Mouse (Mus musculus): Measurements from ENCODE around the gene Spi1. TPM values are rescaled to one million over a fixed set of nuclear protein-coding genes. Genes with fewer than 3 reads are reported as not detected.

The Spi1 gene
- total RNA-seq, 2 experiments from 2014 or later: 3.6 to 3.8 TPM

DNA sequence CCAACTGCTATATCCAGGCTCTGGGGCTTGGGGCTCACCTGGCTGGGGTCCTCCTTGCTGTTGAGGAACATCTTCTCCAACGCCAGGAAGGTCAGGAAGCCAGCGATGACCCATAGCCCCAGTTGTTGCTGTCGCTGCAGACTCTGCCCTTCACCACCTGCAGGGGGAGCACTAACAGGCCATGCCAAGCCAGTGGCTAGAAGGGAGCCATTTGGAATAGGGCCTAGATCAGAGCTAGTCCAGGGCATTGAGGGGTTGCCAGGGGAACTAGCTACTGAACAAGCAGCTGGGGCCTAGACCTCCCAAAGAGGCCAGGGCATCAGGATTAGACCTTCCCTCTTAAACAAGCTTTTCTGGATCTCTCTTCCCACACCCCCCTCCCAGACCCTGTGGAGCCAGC is 16.6 kb upstream of the Spi1 start:
- peak in 1 of 2 experiments; percentile 45 for DNase-seq (ENCODE audit: extremely low spot score in 1 of 2, low spot score in 1 of 2)

DNA sequence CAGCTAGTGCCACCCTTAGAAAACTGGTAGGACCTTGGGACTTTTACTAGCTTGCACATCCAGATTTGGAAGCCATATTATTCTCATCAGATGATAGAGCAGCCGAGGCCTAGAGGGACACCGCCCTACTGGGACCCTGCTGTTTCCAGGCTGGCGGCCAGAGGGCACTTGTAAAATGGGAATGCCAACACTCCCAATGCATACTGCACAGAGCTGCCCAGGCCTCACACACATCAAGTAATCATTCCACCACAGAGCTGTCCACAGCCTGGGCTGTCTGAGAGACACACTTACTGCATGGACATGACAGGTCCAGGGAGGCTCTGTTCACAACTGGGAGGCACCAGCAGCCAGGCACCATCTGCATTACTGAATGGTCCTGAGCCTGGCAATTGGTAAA is 15.7 kb upstream of the Spi1 start:
- no peak for DNase-seq (ENCODE audit: extremely low spot score in 1 of 2, low spot score in 1 of 2)

DNA sequence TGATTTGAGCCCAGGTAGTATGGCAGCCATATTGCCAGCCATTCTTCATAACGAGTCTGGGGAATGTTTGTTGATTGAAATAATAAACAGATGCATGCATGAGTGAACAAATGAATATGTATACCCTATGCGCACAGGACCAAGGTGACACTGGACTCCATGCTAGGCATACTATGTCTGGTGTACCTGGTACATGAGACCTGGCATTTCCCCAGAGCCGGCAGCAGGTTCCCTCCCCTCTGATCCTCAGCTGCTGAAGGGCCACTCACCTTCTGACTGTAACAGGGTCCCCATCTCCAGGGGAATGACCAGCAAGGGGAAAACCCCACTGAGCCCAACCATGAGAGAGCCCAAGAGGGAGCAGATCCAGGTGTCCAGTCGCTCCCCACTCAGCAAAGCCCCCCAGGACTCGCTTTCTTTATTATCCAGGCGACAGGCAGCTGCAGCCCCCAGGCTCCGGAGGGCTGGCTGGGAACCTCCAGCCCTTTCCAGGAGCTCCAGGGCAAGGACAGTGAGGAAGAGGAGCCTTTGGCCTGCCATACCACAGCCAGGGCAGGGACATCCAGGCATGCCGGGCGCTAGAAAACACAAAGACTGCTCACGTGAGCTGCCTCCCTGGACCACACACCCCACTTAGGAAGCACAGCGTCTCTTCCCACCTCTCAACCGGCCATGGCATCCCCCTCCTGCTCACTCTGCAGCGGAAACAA is 13.9 kb upstream of the Spi1 start:
- no peak for DNase-seq (ENCODE audit: extremely low spot score in 1 of 2, low spot score in 1 of 2)

DNA sequence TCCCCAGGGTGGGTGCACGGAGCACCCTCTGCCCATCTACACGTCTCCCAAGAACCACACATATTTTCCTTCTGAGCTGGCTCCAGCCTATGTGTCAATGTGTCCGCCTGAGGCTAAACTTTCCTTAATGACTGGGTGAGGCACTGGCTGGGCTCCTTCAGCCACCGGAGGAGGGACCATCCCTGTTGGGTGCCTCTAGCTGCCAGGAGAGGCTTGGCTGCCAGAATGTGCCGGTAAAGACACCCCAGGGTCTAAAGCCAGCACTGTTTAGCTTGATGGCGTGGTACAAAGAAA is 13.4 kb upstream of the Spi1 start:
- no peak for DNase-seq (ENCODE audit: extremely low spot score in 1 of 2, low spot score in 1 of 2)

DNA sequence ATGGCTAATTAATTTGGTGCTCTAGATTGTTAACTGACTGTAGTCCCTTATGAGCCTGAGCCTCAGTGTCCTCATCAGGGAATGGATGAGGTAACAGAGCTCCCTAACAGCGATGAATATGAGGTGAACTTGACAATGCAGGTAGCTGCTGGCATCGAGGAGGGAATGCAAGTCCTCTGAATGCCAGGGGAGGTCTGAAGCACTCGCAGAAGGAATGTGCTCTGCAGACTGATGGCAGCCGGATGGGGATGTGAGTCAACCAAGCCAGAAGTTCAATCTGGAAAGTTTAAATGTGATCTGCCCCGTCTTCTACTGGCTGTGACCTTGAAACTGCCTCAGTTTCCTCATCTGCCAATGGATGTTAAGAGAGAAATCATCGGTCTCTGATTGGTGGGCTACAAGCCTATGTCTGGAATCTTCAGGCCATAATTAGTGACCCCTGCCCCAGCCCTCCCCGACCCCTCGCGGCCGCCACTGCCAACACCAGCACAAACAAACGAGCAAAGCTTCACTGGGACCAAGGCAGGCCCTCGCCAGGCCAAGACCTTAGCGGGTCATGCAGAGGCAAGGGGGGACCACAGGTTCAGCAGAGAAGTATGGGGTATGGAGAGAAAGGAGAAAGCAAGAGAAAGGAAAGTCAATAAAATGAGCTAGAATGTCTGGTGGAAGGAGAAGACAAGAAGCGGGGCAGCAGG is 12.7 kb upstream of the Spi1 start:
- no peak for DNase-seq (ENCODE audit: extremely low spot score in 1 of 2, low spot score in 1 of 2)

DNA sequence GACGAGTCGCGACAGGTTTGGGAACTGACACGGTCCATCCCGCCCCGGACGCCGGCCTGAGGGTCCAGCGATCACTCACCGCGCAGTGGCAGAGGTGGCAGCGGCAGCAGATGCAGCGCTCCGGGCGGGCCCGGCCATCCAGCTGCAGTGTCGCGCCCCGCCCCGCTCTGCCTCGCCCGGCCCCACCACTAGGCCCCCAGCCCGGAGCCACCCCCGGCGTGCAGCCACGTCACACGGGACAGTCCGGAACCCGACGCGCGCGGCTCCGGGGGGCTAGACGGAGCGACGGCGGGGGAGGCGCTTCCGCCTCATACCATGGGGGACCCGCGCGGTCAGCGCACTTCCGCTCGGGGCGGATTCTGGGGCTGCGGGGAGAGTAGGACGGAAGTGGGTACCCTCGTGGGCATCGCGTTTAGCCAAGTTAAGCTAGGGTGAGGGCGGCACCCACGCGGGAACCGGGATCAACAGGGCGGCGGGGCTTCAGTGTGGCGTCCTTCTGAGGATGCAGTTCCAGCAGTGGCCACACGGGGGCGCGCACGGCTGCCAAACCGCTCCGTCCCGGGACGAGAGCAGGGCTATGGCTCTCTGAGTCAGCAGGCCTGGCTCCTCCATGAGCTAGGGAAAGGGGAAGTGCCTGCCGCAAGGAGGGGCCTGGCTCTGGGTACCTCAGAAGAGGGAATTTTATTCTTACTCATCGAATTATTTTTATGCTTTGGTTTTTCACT is 12.0 kb upstream of the Spi1 start, which contains the start of gene Slc39a13:
Gene Slc39a13 (minus strand): TSS at position 342 of the 725 bp plus-strand sequence.
- DNase-seq (ENCODE audit: extremely low spot score in 1 of 2, low spot score in 1 of 2): peak; percentile 97 to 98

DNA sequence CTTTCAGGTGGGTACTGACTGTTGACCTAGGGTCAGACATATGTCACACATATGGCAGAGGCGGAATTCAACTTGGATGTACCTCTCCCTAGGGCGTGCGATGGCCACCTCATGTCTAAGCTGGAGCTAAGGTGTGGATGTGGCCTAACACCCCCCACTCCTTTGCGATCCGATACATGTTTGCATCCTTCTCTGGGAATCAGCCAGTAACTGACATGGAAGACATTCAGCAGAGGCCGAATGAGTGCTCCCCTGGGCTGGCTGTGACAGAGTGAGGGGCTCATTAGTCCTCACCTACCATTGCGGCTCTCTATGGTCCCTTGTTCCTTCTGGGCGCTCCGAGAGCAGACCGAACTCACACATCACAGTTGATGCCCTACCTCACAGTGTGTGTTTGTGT is 11.1 kb upstream of the Spi1 start:
- DNase-seq (ENCODE audit: extremely low spot score in 1 of 2, low spot score in 1 of 2): no peak

DNA sequence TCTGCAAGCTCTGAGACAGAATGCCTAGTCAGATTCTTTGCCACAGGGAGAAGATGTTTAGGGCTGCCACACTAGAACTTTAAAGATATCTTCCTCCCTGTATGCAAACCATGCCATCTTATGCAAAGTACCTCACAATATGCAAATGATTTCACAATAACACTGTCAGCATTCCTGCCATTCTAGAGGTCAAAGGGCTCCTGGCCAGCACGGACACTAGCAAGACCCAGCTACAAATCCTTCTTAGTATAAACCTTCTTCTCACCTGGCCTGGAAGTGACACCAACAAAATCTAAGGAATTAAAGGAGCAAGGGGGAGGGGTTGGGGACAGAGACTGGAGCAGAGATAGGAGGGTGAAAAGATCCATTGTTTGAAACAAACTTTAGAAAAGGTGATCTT is 10.1 kb upstream of the Spi1 start:
- no peak for DNase-seq (ENCODE audit: extremely low spot score in 1 of 2, low spot score in 1 of 2)

DNA sequence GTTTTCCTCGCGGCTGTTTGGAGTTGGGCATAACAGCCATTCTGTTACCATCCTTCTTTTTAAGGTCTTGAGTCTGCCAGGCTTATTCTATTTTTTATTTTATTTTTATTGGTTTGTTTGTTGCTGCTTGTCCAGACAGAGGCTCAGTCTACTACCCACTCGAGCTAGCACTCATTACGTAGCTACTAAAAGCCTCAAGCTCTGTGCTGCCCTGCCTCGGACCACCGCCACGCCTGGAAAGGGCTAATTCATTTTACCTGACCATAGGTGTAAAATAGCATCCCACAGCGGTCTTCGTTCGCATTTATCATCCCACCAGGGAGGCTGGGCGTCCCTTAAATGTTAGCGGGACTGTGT is 4.3 kb upstream of the Spi1 start:
- DNase-seq (ENCODE audit: extremely low spot score in 1 of 2, low spot score in 1 of 2): no peak

DNA sequence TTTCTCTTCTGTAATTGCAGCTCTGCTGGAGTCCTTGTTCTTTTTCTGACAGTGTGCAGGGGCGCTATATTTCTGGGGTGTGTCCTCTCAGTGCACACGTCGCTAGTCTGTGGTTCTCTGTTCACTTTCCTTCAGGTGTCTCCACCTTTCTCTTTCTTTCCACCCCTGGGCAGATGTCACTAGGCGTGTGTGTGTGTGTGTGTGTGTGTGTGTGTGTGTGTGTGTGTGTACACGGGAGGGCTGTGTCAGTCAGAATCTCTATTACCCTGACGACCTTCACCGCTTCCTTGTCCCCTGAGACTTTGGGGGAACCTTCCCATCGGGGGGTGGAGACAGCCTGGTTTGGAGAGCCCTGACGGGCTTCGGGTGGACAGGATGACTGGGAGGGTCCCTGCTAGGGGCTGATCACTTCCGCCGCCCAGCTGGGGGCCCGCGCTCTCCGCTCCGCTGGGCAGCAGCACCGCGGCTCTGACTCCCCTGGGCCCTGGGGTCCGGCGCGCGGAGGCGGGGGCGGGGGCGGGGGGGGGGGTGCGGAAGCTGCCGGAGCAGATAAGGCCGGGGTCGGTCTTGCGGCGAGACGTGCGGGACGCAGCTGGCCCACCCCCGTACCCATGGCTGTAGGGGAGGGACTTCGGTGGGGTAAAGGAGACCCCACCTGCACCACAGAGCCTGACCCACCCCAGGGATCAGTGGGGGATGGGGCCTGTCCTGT is 3.7 kb upstream of the Spi1 start:
- no peak for DNase-seq (ENCODE audit: extremely low spot score in 1 of 2, low spot score in 1 of 2)

DNA sequence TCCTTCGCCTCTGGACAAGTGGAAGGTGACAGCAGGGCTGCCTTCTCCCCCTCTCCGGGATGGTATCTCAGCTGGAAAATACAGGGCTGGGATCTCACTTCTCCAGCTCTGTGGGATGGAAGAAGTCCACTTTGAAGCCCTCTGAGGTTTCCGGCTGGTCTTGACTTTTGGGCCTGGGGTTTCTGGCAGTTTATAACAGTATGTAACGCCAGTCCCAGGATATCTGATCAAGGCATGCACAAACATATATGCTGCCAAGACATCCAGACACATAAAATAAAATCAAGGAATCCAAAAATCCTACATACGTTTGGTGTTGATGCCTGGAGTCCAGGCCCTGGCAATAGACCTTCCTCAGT is 3.2 kb upstream of the Spi1 start:
- DNase-seq (ENCODE audit: extremely low spot score in 1 of 2, low spot score in 1 of 2): no peak

DNA sequence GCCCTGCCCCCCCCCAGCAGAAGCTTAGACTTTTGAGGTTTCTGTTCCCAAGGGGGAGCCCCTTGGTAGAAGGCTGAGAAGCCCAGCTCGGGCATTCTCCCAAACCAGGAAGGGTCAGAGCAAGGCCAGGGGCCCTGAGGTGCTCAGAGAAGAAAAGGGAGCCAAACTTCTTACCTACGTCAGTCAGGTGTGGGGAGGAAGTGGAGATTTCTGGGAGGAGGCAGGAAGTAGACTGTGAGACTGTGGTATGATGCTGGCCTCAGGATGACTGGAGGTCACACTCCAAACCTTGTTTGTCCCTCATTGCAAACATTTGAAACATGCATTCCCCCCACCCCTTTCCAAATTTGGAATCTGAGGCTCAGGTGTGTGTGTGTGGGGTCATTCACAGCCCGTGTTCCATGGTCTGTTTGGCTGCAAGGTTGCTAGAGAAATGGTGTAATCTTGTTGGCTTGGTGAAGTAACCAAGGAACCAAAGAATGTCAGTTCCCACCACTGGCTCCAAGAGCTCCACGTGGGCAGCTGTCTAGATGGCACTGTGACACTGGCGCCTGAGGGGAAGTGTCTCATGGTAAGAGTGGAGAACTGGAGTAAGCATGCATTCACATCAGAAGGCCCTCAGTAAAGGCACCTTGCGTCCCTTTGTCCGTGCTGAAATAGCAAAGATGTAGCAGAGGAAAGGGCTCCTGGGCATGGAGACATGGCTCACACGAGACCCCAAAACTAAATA is 1.2 kb upstream of the Spi1 start:
- no peak for DNase-seq (ENCODE audit: extremely low spot score in 1 of 2, low spot score in 1 of 2)

DNA sequence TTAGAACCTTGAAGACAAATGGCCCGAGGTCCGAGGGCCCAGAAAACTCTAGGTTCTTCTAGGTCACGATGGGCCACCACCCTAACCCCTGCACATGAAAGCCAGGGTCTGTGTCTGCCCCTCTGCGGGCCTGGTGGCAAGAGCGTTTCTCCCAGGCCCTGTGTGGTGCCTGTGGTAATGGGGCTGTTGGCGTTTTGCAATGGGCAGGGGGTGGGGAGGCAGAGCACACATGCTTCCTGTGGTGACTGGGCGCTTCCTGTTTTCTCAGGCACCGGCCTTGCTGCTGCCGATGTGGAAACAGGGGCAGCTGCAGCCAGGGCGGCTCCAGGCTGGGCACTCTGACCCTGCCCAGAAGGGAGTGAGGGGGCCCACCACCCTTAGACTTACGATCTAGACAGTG is 654 bp downstream of the Spi1 start:
- no peak for DNase-seq (ENCODE audit: extremely low spot score in 1 of 2, low spot score in 1 of 2)

DNA sequence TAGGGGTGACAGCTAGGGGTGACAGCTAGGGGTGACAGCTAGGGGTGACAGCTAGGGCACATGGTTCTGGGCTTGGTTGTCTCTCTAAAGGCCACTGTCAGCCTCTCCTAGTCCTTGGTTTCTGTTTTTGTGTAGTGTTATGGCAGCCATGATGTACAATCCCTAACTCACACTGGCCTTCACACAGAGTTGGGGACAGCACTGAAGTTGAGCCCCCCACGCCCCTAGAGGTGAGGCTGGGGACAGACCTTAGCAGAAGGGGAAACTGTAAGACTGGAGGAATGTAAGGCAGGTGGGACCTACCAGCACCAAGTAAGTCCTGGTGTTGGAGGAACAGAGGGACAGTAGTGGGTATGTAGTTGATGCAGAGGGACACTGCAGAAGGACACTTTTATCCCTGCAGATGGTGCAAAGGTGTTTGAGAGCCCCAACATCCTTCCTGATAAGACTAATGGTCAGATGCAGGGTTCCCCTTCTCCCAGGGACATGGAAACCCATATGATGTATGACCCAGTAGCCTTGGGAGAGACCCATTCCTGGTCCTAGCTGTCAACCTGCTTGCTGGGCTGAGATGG is 1.3 kb downstream of the Spi1 start:
- no peak for DNase-seq (ENCODE audit: extremely low spot score in 1 of 2, low spot score in 1 of 2)

DNA sequence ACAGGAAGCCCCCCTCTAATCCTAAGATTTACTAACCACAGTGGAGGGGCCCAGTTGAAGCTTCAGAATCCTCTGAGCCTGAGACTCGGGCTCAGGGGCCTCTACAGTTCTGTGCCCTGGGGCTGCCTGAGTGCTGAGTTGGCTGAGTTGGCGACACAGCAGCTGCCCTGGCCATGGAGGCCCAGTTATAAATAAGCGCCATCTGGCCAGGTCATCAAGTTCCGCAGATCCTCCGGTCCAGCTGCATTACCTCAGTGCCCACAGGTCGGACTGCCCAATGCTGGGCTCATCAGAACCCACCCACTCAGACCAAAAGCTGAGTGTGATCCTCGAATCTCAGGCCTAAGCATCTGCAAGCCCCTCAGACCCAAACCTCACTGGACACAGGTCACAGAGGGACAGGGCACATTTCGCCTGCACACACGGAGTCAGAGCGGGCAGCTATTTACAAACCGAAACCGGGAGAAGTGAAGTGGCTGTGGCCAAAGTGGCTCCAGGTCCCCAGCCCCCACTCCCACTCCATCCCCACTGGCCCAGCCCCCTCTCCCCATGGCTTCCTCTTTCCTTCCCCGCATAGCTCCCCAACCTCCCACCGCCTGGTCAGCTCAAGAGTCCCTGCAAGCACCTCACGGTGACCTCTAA is 2.1 kb downstream of the Spi1 start:
- no peak for DNase-seq (ENCODE audit: extremely low spot score in 1 of 2, low spot score in 1 of 2)

DNA sequence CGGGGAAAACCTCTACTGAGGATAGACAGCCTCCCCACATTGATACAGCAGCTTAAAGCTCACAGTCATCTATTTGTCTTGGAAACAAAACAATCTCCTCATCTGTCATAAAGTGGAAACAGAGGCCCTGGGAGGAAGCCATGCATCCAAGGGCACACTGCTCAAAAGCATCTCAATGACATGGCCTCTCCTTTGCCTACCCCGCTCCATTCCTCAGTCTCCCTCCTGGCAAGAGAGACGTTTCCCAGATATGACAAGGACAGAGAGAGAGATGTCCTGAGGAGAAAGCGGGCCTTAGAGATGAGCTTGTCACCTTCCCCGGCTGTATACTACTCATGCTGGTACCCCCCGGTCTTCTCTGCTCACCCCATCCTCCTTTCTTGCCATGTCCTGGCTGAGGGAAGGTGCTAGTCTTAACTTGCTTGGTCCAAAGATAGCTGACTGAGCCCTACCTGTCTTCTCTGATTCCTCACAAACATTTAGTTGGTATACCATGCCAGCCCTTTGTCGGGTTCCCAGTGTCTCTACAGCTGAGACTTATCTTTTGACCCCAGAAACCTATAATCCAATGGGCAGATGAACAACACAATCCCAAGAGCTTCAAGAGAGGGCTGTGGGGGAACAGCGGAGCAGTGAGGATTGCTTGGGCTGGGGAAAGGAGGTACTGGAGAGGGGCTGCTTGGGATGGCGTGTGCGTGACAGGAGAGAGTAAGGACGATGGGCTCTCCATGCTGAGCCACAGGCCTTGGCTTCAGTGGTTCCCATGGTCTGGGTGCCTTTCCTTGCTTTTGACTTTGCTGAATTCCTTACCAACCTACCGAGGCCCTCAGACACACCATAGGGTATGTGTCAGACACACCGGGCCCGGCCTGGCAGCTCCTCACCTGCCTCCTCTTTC is 3.6 kb downstream of the Spi1 start:
- no peak for DNase-seq (ENCODE audit: extremely low spot score in 1 of 2, low spot score in 1 of 2)

DNA sequence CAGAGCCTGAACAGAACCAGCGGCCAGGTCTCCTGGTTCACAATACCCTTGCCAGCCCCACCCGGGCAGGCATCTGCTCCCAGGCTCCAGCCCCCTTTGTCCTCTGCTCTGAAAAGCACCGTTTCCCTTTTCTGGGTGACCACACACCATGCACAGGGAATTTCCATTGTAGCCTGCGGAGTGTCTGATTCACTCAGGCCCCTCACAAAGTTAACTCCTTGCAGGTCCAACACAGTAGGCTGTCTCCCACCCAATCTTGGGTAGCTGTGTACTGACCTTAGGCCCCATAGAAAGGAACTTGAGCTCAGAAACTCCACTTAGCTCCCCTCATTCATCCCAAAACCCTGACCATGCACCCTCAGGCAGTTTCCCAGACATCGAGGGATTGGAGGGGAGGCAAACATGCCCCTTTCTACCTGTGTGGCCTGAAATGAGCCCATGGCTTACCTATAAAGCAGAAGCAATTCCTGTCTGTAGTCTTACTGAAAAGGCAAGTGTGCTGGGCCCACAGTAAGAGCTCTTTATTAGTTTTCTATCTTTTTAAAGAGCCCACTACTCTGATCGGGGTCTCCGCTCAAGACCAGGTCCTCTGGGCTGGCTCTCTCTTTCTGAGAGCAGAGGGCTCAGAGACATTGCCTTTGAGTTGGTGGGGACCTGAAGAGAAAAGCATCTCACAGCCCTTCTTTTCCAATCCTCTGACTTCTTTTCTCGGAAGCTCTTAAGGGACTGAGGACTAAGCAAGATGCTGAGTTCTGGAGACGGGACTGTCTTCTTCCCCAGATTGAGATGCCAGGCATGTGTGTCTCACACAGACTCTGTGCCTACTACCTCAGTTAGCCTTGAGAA is 4.4 kb downstream of the Spi1 start:
- no peak for DNase-seq (ENCODE audit: extremely low spot score in 1 of 2, low spot score in 1 of 2)

DNA sequence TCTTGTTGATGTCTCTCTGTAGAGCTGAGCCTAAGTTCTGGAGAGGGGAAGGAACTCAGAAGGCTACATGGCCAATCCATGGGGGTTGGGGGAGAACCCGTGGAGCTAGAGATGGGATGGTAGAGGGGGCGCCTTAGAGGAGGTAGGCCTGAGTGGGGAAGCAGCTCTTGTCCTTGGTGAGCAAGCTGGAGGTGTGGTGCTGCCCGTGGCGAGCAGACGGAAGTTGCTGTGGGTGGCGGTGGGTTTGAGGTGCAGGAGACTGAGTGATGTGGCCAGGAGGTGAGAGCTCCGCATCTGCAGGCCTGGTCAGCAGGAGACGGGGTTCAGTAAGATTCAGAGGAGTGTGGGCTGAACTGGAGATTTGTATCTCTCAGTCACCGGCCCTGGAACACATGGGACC is 5.3 kb downstream of the Spi1 start:
- no peak for DNase-seq (ENCODE audit: extremely low spot score in 1 of 2, low spot score in 1 of 2)
